Mouse (Mus musculus) hindbrain, embryonic 10.5 days (tissue): ENCODE measurements around the gene Fam234b. TPM values are rescaled to one million over a fixed set of nuclear protein-coding genes. Genes with fewer than 3 reads are reported as not detected.

Experiments used
- DNase-seq: peaks from one replicate; pipeline ENCODE4 v3.0.0-alpha.2; 2017; ENCODE audit warnings: low spot score
- H3K27ac ChIP-seq: fragments of 300-500 bp; sonication (generic); 2 replicates; pipeline ENCODE4 v1.5.1; 2016; ENCODE audit warnings: mild to moderate bottlenecking, moderate library complexity
- H3K27me3 ChIP-seq: fragments of 300-500 bp; sonication (generic); 2 replicates; pipeline ENCODE4 v1.6.1; 2016; ENCODE audit warnings: mild to moderate bottlenecking; ENCODE audit not compliant: poor library complexity, insufficient read depth, severe bottlenecking
- H3K36me3 ChIP-seq: fragments of 300-500 bp; sonication (generic); 2 replicates; pipeline ENCODE4 v1.6.1; 2016; ENCODE audit warnings: mild to moderate bottlenecking, moderate library complexity
- H3K4me1 ChIP-seq: fragments of 300-500 bp; sonication (generic); replicated peaks from 2 replicates; pipeline ENCODE4 v1.6.1; 2016; ENCODE audit warnings: mild to moderate bottlenecking
- H3K4me3 ChIP-seq: fragments of 300-500 bp; sonication (generic); 2 replicates; pipeline ENCODE4 v1.5.1; 2016; ENCODE audit warnings: mild to moderate bottlenecking, moderate library complexity
- H3K9me3 ChIP-seq: fragments of 300-500 bp; sonication (generic); 2 replicates; pipeline ENCODE4 v1.6.1; 2016; ENCODE audit warnings: mild to moderate bottlenecking, moderate library complexity
- WGBS: fragments of 180-500 bp; shearing (Covaris S2); methylation state at CpG from one replicate; pipeline ENCODE4 v1.1.7; 2016; 5-methylcytosine and 5-hydroxymethylcytosine counted together
- polyA plus RNA-seq: library from polyadenylated mRNA; unstranded; fragments of >200 nt; fragmentation: Nextera tagmentation; extraction: Ambion mirVana; gene quantifications from 2 replicates; pipeline ENCODE4 v1.2.1, GENCODE M21; 2016

Fam234b gene
- polyA plus RNA-seq, 1 experiment from 2014 or later: 28.0 TPM

GRCm38 (mm10) chr6:135187076-135187917 lies 10.5 kb upstream of the Fam234b start:
- H3K27ac ChIP-seq: no peak overlapping the region
- WGBS: 65% methylated on average over 10 of the region's 10 CpGs
- peaks cover 19% of the 10 kb centered on the region for H3K4me1 ChIP-seq
- no peak for DNase-seq
- H3K9me3 ChIP-seq: no peaks in the 10 kb centered on the region
- no peak overlapping the region for H3K4me3 ChIP-seq
- no peaks in the 10 kb centered on the region for H3K36me3 ChIP-seq
- H3K27me3 ChIP-seq: peaks cover 5% of the 10 kb centered on the region; the same call in 1 of the 2 replicates

GRCm38 (mm10) chr6:135188629-135189028 lies 9.1 kb upstream of the Fam234b start:
- H3K36me3 ChIP-seq: no peaks in the 10 kb centered on the region
- no peak overlapping the region for H3K27ac ChIP-seq
- peaks cover 30% of the 10 kb centered on the region for H3K4me1 ChIP-seq
- no peak overlapping the region for H3K4me3 ChIP-seq
- H3K9me3 ChIP-seq: no peaks in the 10 kb centered on the region
- H3K27me3 ChIP-seq: peaks cover 11% of the 10 kb centered on the region; the same call in 1 of the 2 replicates
- DNase-seq: no peak
- 81% methylated on average over 4 of the region's 4 CpGs for WGBS

GRCm38 (mm10) chr6:135190122-135190521 lies 7.7 kb upstream of the Fam234b start:
- 50% methylated on average over 6 of the region's 6 CpGs for WGBS
- Histone ChIP-seq H3K9me3 (no peaks in the 10 kb centered on the region), H3K36me3 (no peaks in the 10 kb centered on the region), H3K4me1 (peaks cover 37% of the 10 kb centered on the region), H3K4me3 (no peak overlapping the region), H3K27me3 (peaks cover 13% of the 10 kb centered on the region; the same call in 1 of the 2 replicates), H3K27ac (peak overlapping the region; percentile 73)
- no peak for DNase-seq

- Histone ChIP-seq H3K27ac (no peak overlapping the region), H3K4me3 (no peak overlapping the region), H3K4me1 (peaks cover 32% of the 10 kb centered on the region), H3K36me3 (no peaks in the 10 kb centered on the region), H3K9me3 (no peaks in the 10 kb centered on the region), H3K27me3 (peaks cover 22% of the 10 kb centered on the region; the same call in 1 of the 2 replicates)
- DNase-seq: no peak
- 84% methylated on average over 1 of the region's 1 CpGs for WGBS
Observed at GRCm38 (mm10) chr6:135191906-135192305, 5.9 kb upstream of the Fam234b start.

- WGBS: 79% methylated on average over 8 of the region's 8 CpGs
- no peak overlapping the region for H3K27ac ChIP-seq
Observed at GRCm38 (mm10) chr6:135192993-135193392, 4.8 kb upstream of the Fam234b start.

GRCm38 (mm10) chr6:135193733-135194132 lies 4.0 kb upstream of the Fam234b start:
- no peaks in the 10 kb centered on the region for H3K36me3 ChIP-seq
- 20% methylated on average over 4 of the region's 4 CpGs for WGBS
- no peak overlapping the region for H3K4me3 ChIP-seq
- H3K9me3 ChIP-seq: no peaks in the 10 kb centered on the region
- no peak for DNase-seq
- H3K27me3 ChIP-seq: peaks cover 23% of the 10 kb centered on the region; the same call in 1 of the 2 replicates
- peaks cover 40% of the 10 kb centered on the region for H3K4me1 ChIP-seq
- H3K27ac ChIP-seq: no peak overlapping the region

More at GRCm38 (mm10) chr6:135192993-135193392, 4.8 kb upstream of the Fam234b start:
- Histone ChIP-seq H3K4me1 (peaks cover 32% of the 10 kb centered on the region), H3K9me3 (no peaks in the 10 kb centered on the region), H3K36me3 (no peaks in the 10 kb centered on the region), H3K27me3 (peaks cover 23% of the 10 kb centered on the region; the same call in 1 of the 2 replicates), H3K4me3 (no peak overlapping the region)
- no peak for DNase-seq

- H3K4me1 ChIP-seq: peaks cover 43% of the 10 kb centered on the region
- H3K36me3 ChIP-seq: no peaks in the 10 kb centered on the region
- no peak overlapping the region for H3K4me3 ChIP-seq
- no peaks in the 10 kb centered on the region for H3K9me3 ChIP-seq
- 83% methylated on average over 4 of the region's 4 CpGs for WGBS
- peaks cover 23% of the 10 kb centered on the region; the same call in 1 of the 2 replicates for H3K27me3 ChIP-seq
- DNase-seq: no peak
- H3K27ac ChIP-seq: no peak overlapping the region
Observed at GRCm38 (mm10) chr6:135194907-135195306, 2.9 kb upstream of the Fam234b start.

GRCm38 (mm10) chr6:135196707-135197106 lies 1.1 kb upstream of the Fam234b start:
- DNase-seq: no peak
- H3K36me3 ChIP-seq: no peaks in the 10 kb centered on the region
- no peaks in the 10 kb centered on the region for H3K9me3 ChIP-seq
- 0 out of 2 replicates have a peak overlapping the region, but pooled peaks have one; percentile 26 for H3K27ac ChIP-seq
- H3K27me3 ChIP-seq: peaks cover 23% of the 10 kb centered on the region; the same call in 1 of the 2 replicates
- H3K4me3 ChIP-seq: no peak overlapping the region
- peaks cover 36% of the 10 kb centered on the region for H3K4me1 ChIP-seq
- 85% methylated on average over 8 of the region's 8 CpGs for WGBS

- no peak for DNase-seq
- H3K27ac ChIP-seq: peak overlapping the region; percentile 95
- peak overlapping the region; percentile 91 for H3K4me3 ChIP-seq
- H3K9me3 ChIP-seq: no peaks in the 10 kb centered on the region
- H3K27me3 ChIP-seq: peaks cover 22% of the 10 kb centered on the region; the same call in 1 of the 2 replicates
- peaks cover 36% of the 10 kb centered on the region for H3K4me1 ChIP-seq
- WGBS: 21% methylated on average over 7 of the region's 7 CpGs
- no peaks in the 10 kb centered on the region for H3K36me3 ChIP-seq
Observed at GRCm38 (mm10) chr6:135197446-135197845, 331 bp upstream of the Fam234b start.

- H3K27me3 ChIP-seq: peaks cover 13% of the 10 kb centered on the region; the same call in 1 of the 2 replicates
- WGBS: 48% methylated on average over 6 of the region's 6 CpGs
- peak overlapping the region; percentile 95 for H3K27ac ChIP-seq
- peaks cover 24% of the 10 kb centered on the region for H3K4me1 ChIP-seq
- peak overlapping the region; percentile 91 for H3K4me3 ChIP-seq
- no peaks in the 10 kb centered on the region for H3K36me3 ChIP-seq
- DNase-seq: no peak
- no peaks in the 10 kb centered on the region for H3K9me3 ChIP-seq
Observed at GRCm38 (mm10) chr6:135198726-135199125, 949 bp downstream of the Fam234b start.

GRCm38 (mm10) chr6:135200122-135200957 lies 2.6 kb downstream of the Fam234b start:
- Histone ChIP-seq H3K9me3 (no peaks in the 10 kb centered on the region), H3K4me3 (no peak overlapping the region), H3K36me3 (no peaks in the 10 kb centered on the region), H3K4me1 (peaks cover 18% of the 10 kb centered on the region), H3K27me3 (peaks cover 10% of the 10 kb centered on the region; the same call in 1 of the 2 replicates), H3K27ac (no peak overlapping the region)
- 90% methylated on average over 16 of the region's 16 CpGs for WGBS
- no peak for DNase-seq

- 89% methylated on average over 6 of the region's 6 CpGs for WGBS
- Histone ChIP-seq H3K27me3 (no peaks in the 10 kb centered on the region), H3K36me3 (no peaks in the 10 kb centered on the region), H3K9me3 (no peaks in the 10 kb centered on the region), H3K4me3 (no peak overlapping the region), H3K4me1 (peaks cover 20% of the 10 kb centered on the region), H3K27ac (no peak overlapping the region)
- no peak for DNase-seq
Observed at GRCm38 (mm10) chr6:135202668-135203067, 4.9 kb downstream of the Fam234b start.
